Mouse (Mus musculus) heart, adult 2 months (tissue): ENCODE results near the gene Fcmr. TPM values are rescaled to one million over a fixed set of nuclear protein-coding genes. Genes with fewer than 3 reads are reported as not detected.

Source experiments
- DNase-seq, 2 experiments: peaks; one replicate each; pipeline ENCODE4 v3.0.0; 2021
- H3K27ac ChIP-seq: fragments of 200-600 bp; 2 replicates; pipeline ENCODE4 v1.8.1; 2022
- H3K27me3 ChIP-seq: fragments of 200-500 bp; 2 replicates; pipeline ENCODE4 v1.6.1; 2012; ENCODE audit warnings: mild to moderate bottlenecking, low read length, inconsistent platforms, mixed read lengths; ENCODE audit not compliant: control insufficient read depth, insufficient read depth
- H3K36me3 ChIP-seq: fragments of 200-500 bp; 2 replicates; pipeline ENCODE4 v1.6.1; 2012; ENCODE audit warnings: low read length, inconsistent platforms; ENCODE audit not compliant: control insufficient read depth, insufficient read depth
- H3K4me1 ChIP-seq: fragments of 200-500 bp; 2 replicates; pipeline ENCODE4 v1.6.1; 2011; ENCODE audit warnings: low read length; ENCODE audit not compliant: control insufficient read depth, insufficient read depth
- H3K4me3 ChIP-seq: fragments of 200-600 bp; 2 replicates; pipeline ENCODE4 v1.8.1; 2022
- H3K79me2 ChIP-seq: fragments of 200-500 bp; replicated peaks from 2 replicates; pipeline ENCODE4 v1.6.1; 2012; ENCODE audit warnings: mild to moderate bottlenecking, inconsistent platforms, low read length, moderate library complexity, mixed read lengths; ENCODE audit not compliant: control insufficient read depth, insufficient read depth
- H3K9ac ChIP-seq: fragments of 200-500 bp; 2 replicates; pipeline ENCODE4 v1.6.1; 2012; ENCODE audit warnings: low read depth, mild to moderate bottlenecking, control low read depth, inconsistent platforms, low read length, mixed read lengths
- CTCF ChIP-seq: fragments of 200-600 bp; IDR thresholded peaks from 2 replicates; pipeline ENCODE4 v1.8.1; 2022; ENCODE audit warnings: antibody characterized with exemption, mild to moderate bottlenecking, moderate library complexity
- EP300 ChIP-seq: fragments of 200-500 bp; IDR thresholded peaks from 2 replicates; pipeline ENCODE4 v1.6.1; 2011; ENCODE audit warnings: low read depth, low read length, control low read depth; ENCODE audit not compliant: insufficient read depth
- POLR2A ChIP-seq: fragments of 200-500 bp; IDR thresholded peaks from 2 replicates; pipeline ENCODE4 v1.6.1; 2011; ENCODE audit warnings: mild to moderate bottlenecking, low read depth, low read length, control low read depth; ENCODE audit not compliant: insufficient read depth
- WGBS: fragments of 180-500 bp; shearing (Covaris S2); methylation state at CpG from one replicate; pipeline ENCODE4 v1.1.7; 2018; 5-methylcytosine and 5-hydroxymethylcytosine counted together
- intact Hi-C: fragments of 180-260 bp; cut with DNase I; formaldehyde crosslinking; loops from one replicate; pipeline ENCODE4 v1.15.1; 2025
- polyA plus RNA-seq: library from polyadenylated mRNA; depleted of rRNA; stranded (reverse); fragments of >200 nt; gene quantifications from 2 replicates; pipeline ENCODE4 v1.2.3, GENCODE M21; 2012; rRNA removed
- total RNA-seq, 2 experiments: library from RNA; stranded (reverse); gene quantifications; 2 replicates each; pipeline ENCODE4 v1.2.3; 2021

Fcmr gene
- total and polyA plus RNA-seq, 3 experiments, result 1.1 to 6.5 (median 1.5) TPM

DNA sequence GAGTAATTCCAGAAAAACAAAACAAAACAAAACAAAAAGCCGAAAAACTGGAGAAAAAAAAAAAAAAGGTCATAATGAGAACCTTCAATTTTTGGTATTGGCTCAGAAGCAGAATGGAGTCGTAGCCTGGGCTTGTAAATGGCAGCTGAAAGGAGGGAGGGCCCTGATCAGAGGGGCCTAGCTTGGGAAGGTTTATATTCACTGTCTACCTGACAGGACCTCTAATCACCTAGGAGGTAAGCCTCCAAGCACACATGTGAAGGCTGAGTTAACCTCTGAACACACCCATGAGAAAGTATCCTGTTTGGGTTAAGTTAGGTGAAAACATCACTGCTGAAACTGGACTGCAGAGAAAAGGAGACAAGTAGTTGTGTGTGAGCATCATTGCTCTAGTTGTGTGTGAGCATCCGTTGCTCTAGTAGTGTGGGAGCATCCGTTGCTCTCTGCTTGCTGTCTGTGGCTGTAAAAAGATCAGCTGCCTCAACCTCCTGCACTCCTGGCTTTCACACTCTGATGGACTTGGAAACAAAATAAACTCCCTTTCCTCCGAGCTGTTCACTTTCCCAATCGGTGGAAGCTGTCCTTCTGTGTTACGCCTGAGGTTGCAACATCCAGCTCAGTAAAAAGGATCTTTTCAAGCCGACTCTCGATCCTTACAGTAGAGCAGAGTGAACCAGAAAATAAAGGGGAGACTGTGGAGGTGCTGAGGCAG lies 28.0 kb downstream of the Fcmr start:
- Histone ChIP-seq H3K27me3 (no peaks in the 10 kb centered on the region), H3K79me2 (no peaks in the 10 kb centered on the region), H3K9ac (no peak overlapping the region), H3K27ac (no peak overlapping the region), H3K4me3 (no peak overlapping the region), H3K36me3 (no peaks in the 10 kb centered on the region), H3K4me1 (no peaks in the 10 kb centered on the region)
- intact Hi-C loops, result no loop called here
- TF ChIP-seq CTCF (no peak), POLR2A (no peak), EP300 (no peak)
- DNase-seq, result no peak
- 75% methylated on average over 9 of the region's 9 CpGs for WGBS

- no peaks in the 10 kb centered on the region for H3K27me3 ChIP-seq
- no peaks in the 10 kb centered on the region for H3K4me1 ChIP-seq
- H3K9ac ChIP-seq, result no peak overlapping the region
- DNase-seq, result no peak
- intact Hi-C loops, result no loop called here
- 66% methylated on average over 6 of the region's 6 CpGs for WGBS
- TF ChIP-seq POLR2A, result no peak
- TF ChIP-seq CTCF, result no peak
- TF ChIP-seq EP300, result no peak
- no peak overlapping the region for H3K27ac ChIP-seq
- H3K4me3 ChIP-seq, result no peak overlapping the region
- H3K79me2 ChIP-seq, result no peaks in the 10 kb centered on the region
- H3K36me3 ChIP-seq, result no peaks in the 10 kb centered on the region
These were observed 29.0 kb downstream of the Fcmr start for GRCm38 (mm10) chr1:130894468-130894867.

DNA sequence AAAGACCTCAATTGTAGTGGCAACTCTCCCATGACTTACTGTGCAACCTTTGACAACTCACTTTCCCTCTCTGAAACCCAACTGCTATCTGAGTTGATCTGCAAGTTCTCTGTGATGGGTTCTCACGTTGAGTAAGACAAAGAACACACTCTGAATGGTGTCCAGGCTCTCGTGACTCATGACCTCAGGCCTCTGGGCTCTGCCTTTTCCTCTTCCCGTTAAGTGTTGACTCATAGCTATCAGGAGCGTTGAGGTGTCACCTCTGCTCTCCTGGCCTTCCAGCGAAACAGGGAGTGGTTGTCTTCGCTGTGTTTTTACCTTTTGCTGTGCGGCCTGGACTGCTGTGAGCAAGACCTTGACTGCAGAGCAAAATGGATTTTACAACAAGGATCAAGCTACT lies 37.0 kb downstream of the Fcmr start:
- TF ChIP-seq POLR2A, result no peak
- no peak for TF ChIP-seq EP300
- TF ChIP-seq CTCF, result no peak
- H3K4me3 ChIP-seq, result no peak overlapping the region
- no peaks in the 10 kb centered on the region for H3K79me2 ChIP-seq
- no peak overlapping the region for H3K9ac ChIP-seq
- H3K27ac ChIP-seq, result no peak overlapping the region
- intact Hi-C loops, result no loop called here
- H3K4me1 ChIP-seq, result no peaks in the 10 kb centered on the region
- H3K36me3 ChIP-seq, result no peaks in the 10 kb centered on the region
- H3K27me3 ChIP-seq, result no peaks in the 10 kb centered on the region
- WGBS, result 54% methylated on average over 7 of the region's 7 CpGs
- no peak for DNase-seq

- no peaks in the 10 kb centered on the region for H3K36me3 ChIP-seq
- no peaks in the 10 kb centered on the region for H3K79me2 ChIP-seq
- no peak within 1 kb of the TSS for H3K27ac ChIP-seq
- no peak within 1 kb of the TSS for H3K4me3 ChIP-seq
- H3K9ac ChIP-seq, result no peak within 1 kb of the TSS
- no peaks in the 10 kb centered on the region for H3K4me1 ChIP-seq
- WGBS, result 87% methylated on average over 12 of the region's 12 CpGs
- intact Hi-C loops, result no loop called here
- no peak for TF ChIP-seq EP300
- no peak for TF ChIP-seq CTCF
- TF ChIP-seq POLR2A, result no peak
- no peaks in the 10 kb centered on the region for H3K27me3 ChIP-seq
- no peak for DNase-seq
These were observed 46.0 kb downstream of the Fcmr start, which contains the start of gene Il20 for GRCm38 (mm10) chr1:130911401-130912010. Il20 (minus strand) TSS chr1:130911451.

- H3K27ac ChIP-seq, result no peak overlapping the region
- H3K4me1 ChIP-seq, result no peaks in the 10 kb centered on the region
- no peak for TF ChIP-seq POLR2A
- no peak for TF ChIP-seq EP300
- no peak for TF ChIP-seq CTCF
- H3K36me3 ChIP-seq, result no peaks in the 10 kb centered on the region
- intact Hi-C loops, result no loop called here
- no peaks in the 10 kb centered on the region for H3K79me2 ChIP-seq
- DNase-seq, result no peak
- H3K4me3 ChIP-seq, result no peak overlapping the region
- no peaks in the 10 kb centered on the region for H3K27me3 ChIP-seq
- 16% methylated on average over 1 of the region's 1 CpGs for WGBS
- H3K9ac ChIP-seq, result no peak overlapping the region
These were observed 53.0 kb downstream of the Fcmr start for GRCm38 (mm10) chr1:130918323-130918980.

- Histone ChIP-seq H3K36me3 (no peaks in the 10 kb centered on the region), H3K79me2 (no peaks in the 10 kb centered on the region), H3K27ac (no peak overlapping the region), H3K9ac (no peak overlapping the region), H3K4me1 (no peaks in the 10 kb centered on the region), H3K27me3 (no peaks in the 10 kb centered on the region), H3K4me3 (no peak overlapping the region)
- TF ChIP-seq CTCF, result 0 out of 2 replicates have a peak, but pooled peaks have one; percentile 10
- no peak for TF ChIP-seq EP300
- intact Hi-C loops, result no loop called here
- DNase-seq, result no peak
These were observed 61.0 kb downstream of the Fcmr start for GRCm38 (mm10) chr1:130926484-130926883.

Other genes starting within 250 kb of the Fcmr start
- gene Zp3r, start 236.0 kb upstream of the Fcmr start, total RNA-seq, result not detected
- gene Zp3r, start 236.0 kb upstream of the Fcmr start, polyA plus RNA-seq, result not detected in 2 replicates
- not detected for gene C4bp, start 204.0 kb upstream of the Fcmr start, total RNA-seq
- not detected in 2 replicates for gene C4bp, start 204.0 kb upstream of the Fcmr start, polyA plus RNA-seq
- gene Gm29427, start 149.9 kb upstream of the Fcmr start, total RNA-seq, result under 1 TPM; 0.14 to 0.16 TPM
- gene Gm29427, start 149.9 kb upstream of the Fcmr start, polyA plus RNA-seq, result 0.14 and 0.32 TPM in 2 replicates
- 1 to 10 TPM; 3.7 to 4.9 TPM for gene Yod1, start 148.3 kb upstream of the Fcmr start, total RNA-seq
- 1.2 and 2.2 TPM in 2 replicates for gene Yod1, start 148.3 kb upstream of the Fcmr start, polyA plus RNA-seq
- gene Pfkfb2, start 136.4 kb upstream of the Fcmr start, total RNA-seq, result 10 to 100 TPM; 82.5 to 96.6 TPM
- gene Pfkfb2, start 136.4 kb upstream of the Fcmr start, polyA plus RNA-seq, result 31.9 and 58.5 TPM in 2 replicates
- under 1 TPM; 0.43 to 0.47 TPM for gene AA986860, start 133.7 kb upstream of the Fcmr start, total RNA-seq
- gene AA986860, start 133.7 kb upstream of the Fcmr start, polyA plus RNA-seq, result 0.41 and 0.82 TPM in 2 replicates
- under 1 TPM; 0.39 to 0.41 TPM for gene Fcamr, start 64.8 kb upstream of the Fcmr start, total RNA-seq
- 0.96 and 1.6 TPM in 2 replicates for gene Fcamr, start 64.8 kb upstream of the Fcmr start, polyA plus RNA-seq
- not detected for gene Pigr, start 39.0 kb upstream of the Fcmr start, total RNA-seq
- gene Pigr, start 39.0 kb upstream of the Fcmr start, polyA plus RNA-seq, result 0.32 and 3.1 TPM in 2 replicates
- gene Il24, start 21.8 kb downstream of the Fcmr start, total RNA-seq, result not detected
- not detected in 2 replicates for gene Il24, start 21.8 kb downstream of the Fcmr start, polyA plus RNA-seq
- not detected for gene Il20, start 45.8 kb downstream of the Fcmr start, total RNA-seq
- not detected in 2 replicates for gene Il20, start 45.8 kb downstream of the Fcmr start, polyA plus RNA-seq
- not detected for gene Il19, start 74.4 kb downstream of the Fcmr start, total RNA-seq
- gene Il19, start 74.4 kb downstream of the Fcmr start, polyA plus RNA-seq, result not detected in 2 replicates
- gene Il10, start 154.2 kb downstream of the Fcmr start, total RNA-seq, result not detected
- gene Il10, start 154.2 kb downstream of the Fcmr start, polyA plus RNA-seq, result not detected in 2 replicates
- gene Mapkapk2, start 232.2 kb downstream of the Fcmr start, total RNA-seq, result 100 to 1,000 TPM; 283 to 363 TPM
- 196 and 305 TPM in 2 replicates for gene Mapkapk2, start 232.2 kb downstream of the Fcmr start, polyA plus RNA-seq